Mouse (Mus musculus): ENCODE results near the gene Pbld2. TPM values are rescaled to one million over a fixed set of nuclear protein-coding genes. Genes with fewer than 3 reads are reported as not detected.
A peak's percentile ranks its signal among the peaks of the same experiment; 100 is the strongest.

Pbld2 gene
- polyA plus RNA-seq, 1 experiment = 2.5 TPM

DNA sequence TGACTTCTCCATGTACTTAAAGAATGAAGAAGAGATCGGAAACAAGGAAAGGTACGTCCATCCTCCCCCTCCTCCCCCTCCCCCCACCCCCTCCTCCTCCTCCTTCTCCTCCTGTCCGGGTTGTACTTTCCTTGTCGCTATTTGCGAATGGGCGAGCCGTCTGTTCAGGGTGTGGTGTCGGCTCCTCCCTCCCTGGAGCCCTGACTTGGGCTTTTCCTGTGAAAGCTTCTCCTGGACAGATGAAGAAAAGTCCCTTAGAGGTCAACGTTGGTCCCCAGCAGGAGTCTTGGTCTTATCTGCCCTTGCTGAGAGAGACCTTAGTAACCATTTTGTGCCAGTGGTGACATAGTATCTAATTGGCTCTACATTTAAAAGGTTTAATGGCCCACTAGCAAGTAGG is 30.1 kb upstream of the Pbld2 start:
- H3K4me3 ChIP-seq (replicated peaks; ENCODE audit: insufficient read depth, low read depth, low read length) = no peak overlapping the region
- no peak for DNase-seq
- H3K4me1 ChIP-seq (ENCODE audit: control insufficient read depth, insufficient read depth, low read length) = peaks cover 4% of the 10 kb centered on the region; the same call in 1 of the 2 replicates
- no peak overlapping the region for H3K27ac ChIP-seq (ENCODE audit: insufficient read depth, low read length)
- no peak for TF ChIP-seq CTCF (IDR thresholded peaks at IDR 0.05; ENCODE audit: borderline replicate concordance, insufficient read depth, low read depth, low read length)
- H3K27me3 ChIP-seq (ENCODE audit: control insufficient read depth, insufficient read depth, low read length) = no peaks in the 10 kb centered on the region
- 57% methylated on average over 7 of the region's 9 CpGs for WGBS

DNA sequence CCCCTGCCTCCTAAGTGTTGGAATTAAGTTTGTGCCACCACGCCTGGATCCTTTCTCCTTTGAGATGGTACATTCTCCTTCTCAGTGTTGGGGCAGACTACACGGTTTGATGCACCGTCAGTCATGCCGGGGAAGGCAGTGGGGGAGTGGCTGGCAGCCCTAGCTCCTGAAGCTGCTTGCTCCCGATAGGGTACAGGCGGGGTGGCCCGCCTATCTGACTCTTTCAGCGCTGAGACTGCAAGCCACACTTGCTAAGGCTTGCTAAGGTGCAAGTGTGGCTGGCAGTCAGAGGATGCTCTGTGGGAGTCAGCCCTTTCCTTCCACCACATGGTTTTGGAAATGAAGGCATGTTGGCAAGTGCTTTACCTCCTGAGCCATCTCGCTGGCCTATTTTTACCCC is 23.5 kb upstream of the Pbld2 start:
- TF ChIP-seq POLR2A (IDR thresholded peaks at IDR 0.05; ENCODE audit: borderline replicate concordance, insufficient read depth, low read length) = no peak
- no peak for TF ChIP-seq CTCF (IDR thresholded peaks at IDR 0.05; ENCODE audit: borderline replicate concordance, insufficient read depth, low read depth, low read length)
- H3K4me3 ChIP-seq (replicated peaks; ENCODE audit: insufficient read depth, low read depth, low read length) = no peak overlapping the region
- peak in 1 of 2 experiments; percentile 19 for DNase-seq
- WGBS = 27% methylated on average over 9 of the region's 9 CpGs
- no peak overlapping the region for H3K27ac ChIP-seq (ENCODE audit: insufficient read depth, low read length)
- H3K27me3 ChIP-seq (ENCODE audit: control insufficient read depth, insufficient read depth, low read length) = no peaks in the 10 kb centered on the region
- 0 out of 2 replicates have a peak, but pooled peaks cover 4% of the 10 kb centered on the region for H3K4me1 ChIP-seq (ENCODE audit: control insufficient read depth, insufficient read depth, low read length)

- H3K27ac ChIP-seq (ENCODE audit: insufficient read depth, low read length) = no peak overlapping the region
- TF ChIP-seq POLR2A (IDR thresholded peaks at IDR 0.05; ENCODE audit: borderline replicate concordance, insufficient read depth, low read length) = no peak
- H3K4me3 ChIP-seq (replicated peaks; ENCODE audit: insufficient read depth, low read depth, low read length) = no peak overlapping the region
- 0 out of 2 replicates have a peak, but pooled peaks cover 4% of the 10 kb centered on the region for H3K4me1 ChIP-seq (ENCODE audit: control insufficient read depth, insufficient read depth, low read length)
- no peak for DNase-seq
- no peaks in the 10 kb centered on the region for H3K27me3 ChIP-seq (ENCODE audit: control insufficient read depth, insufficient read depth, low read length)
- 88% methylated on average over 9 of the region's 9 CpGs for whole genome bisulfite sequencing
Measured at GRCm38 (mm10) chr10:63003252-63003651, 20.9 kb upstream of the Pbld2 start.

DNA sequence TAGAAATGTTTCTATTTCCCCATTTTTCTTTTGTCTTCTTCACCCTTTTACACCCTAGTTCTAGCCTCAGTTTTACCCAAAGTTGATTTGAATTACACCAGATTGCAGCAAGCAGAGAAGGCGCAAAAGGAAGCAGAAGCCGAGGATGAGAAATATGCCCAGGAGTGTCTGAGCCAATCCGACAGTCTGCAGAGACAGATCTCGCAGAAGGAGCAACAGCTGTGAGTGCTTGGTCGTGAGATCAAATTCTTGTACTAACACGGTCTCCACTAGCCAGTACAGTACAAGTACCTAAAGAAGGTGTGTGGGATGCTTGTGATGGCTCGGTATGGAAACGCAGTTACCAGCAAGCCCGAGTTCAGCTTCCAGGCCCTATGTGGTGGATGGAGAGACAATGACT is 19.6 kb upstream of the Pbld2 start:
- TF ChIP-seq CTCF (IDR thresholded peaks at IDR 0.05; ENCODE audit: borderline replicate concordance, insufficient read depth, low read depth, low read length) = no peak
- no peak for TF ChIP-seq POLR2A (IDR thresholded peaks at IDR 0.05; ENCODE audit: borderline replicate concordance, insufficient read depth, low read length)
- DNase-seq = no peak
- WGBS = 82% methylated on average over 9 of the region's 9 CpGs
- Histone ChIP-seq H3K27ac (ENCODE audit: insufficient read depth, low read length) (no peak overlapping the region), H3K27me3 (ENCODE audit: control insufficient read depth, insufficient read depth, low read length) (no peaks in the 10 kb centered on the region), H3K4me3 (replicated peaks; ENCODE audit: insufficient read depth, low read depth, low read length) (no peak overlapping the region), H3K4me1 (ENCODE audit: control insufficient read depth, insufficient read depth, low read length) (0 out of 2 replicates have a peak, but pooled peaks cover 4% of the 10 kb centered on the region)

DNA sequence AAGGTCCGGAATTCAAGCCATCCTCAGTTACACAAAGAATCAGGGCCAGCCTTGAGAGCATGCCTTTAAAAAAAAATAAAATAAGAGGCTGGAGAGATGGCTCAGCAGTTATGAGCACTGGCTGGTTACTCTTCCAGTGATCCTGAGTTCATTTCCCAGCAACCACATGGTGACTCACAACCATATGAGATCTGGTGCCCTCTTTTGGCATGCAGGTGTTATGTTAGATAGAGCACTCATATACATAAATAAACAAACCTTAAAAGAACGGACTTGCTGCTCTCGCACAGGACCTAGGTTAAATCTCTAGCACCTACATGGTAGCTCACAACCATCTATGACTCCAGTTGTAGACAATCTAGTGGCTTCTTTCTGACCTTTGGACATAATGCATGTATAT is 15.9 kb upstream of the Pbld2 start:
- no peak overlapping the region for H3K27ac ChIP-seq (ENCODE audit: insufficient read depth, low read length)
- H3K27me3 ChIP-seq (ENCODE audit: control insufficient read depth, insufficient read depth, low read length) = no peaks in the 10 kb centered on the region
- DNase-seq = no peak
- WGBS = 61% methylated on average over 3 of the region's 3 CpGs
- TF ChIP-seq POLR2A (IDR thresholded peaks at IDR 0.05; ENCODE audit: borderline replicate concordance, insufficient read depth, low read length) (no peak), CTCF (IDR thresholded peaks at IDR 0.05; ENCODE audit: borderline replicate concordance, insufficient read depth, low read depth, low read length) (no peak)
- no peaks in the 10 kb centered on the region for H3K4me1 ChIP-seq (ENCODE audit: control insufficient read depth, insufficient read depth, low read length)
- no peak overlapping the region for H3K4me3 ChIP-seq (replicated peaks; ENCODE audit: insufficient read depth, low read depth, low read length)

DNA sequence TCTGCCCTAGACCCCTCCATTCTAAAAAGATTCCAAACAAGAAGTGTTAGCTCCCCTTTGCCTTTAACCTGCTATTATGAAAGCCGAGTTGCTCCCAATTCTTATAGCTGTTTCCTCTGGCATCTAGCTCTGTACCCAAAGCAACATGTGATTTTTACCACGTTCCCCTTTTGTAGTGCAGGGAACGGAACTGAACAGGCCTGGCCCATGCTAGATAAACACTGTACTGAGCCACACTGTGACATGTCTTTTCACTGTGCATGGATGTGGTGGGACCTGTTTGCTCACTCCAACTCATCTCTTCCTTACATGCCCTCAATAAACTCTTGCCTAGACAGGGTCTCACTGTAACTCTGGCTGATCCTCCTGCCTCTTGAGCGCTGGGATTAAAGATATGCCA is 13.8 kb upstream of the Pbld2 start:
- no peak for DNase-seq
- Histone ChIP-seq H3K4me1 (ENCODE audit: control insufficient read depth, insufficient read depth, low read length) (no peaks in the 10 kb centered on the region), H3K27me3 (ENCODE audit: control insufficient read depth, insufficient read depth, low read length) (no peaks in the 10 kb centered on the region), H3K4me3 (replicated peaks; ENCODE audit: insufficient read depth, low read depth, low read length) (no peak overlapping the region), H3K27ac (ENCODE audit: insufficient read depth, low read length) (no peak overlapping the region)
- TF ChIP-seq CTCF (IDR thresholded peaks at IDR 0.05; ENCODE audit: borderline replicate concordance, insufficient read depth, low read depth, low read length) (no peak), POLR2A (IDR thresholded peaks at IDR 0.05; ENCODE audit: borderline replicate concordance, insufficient read depth, low read length) (no peak)
- WGBS = 78% methylated on average over 4 of the region's 4 CpGs

- TF ChIP-seq POLR2A (IDR thresholded peaks at IDR 0.05; ENCODE audit: borderline replicate concordance, insufficient read depth, low read length) (no peak), CTCF (IDR thresholded peaks at IDR 0.05; ENCODE audit: borderline replicate concordance, insufficient read depth, low read depth, low read length) (no peak; the same call in 1 of the 2 replicates)
- no peaks in the 10 kb centered on the region for H3K27me3 ChIP-seq (ENCODE audit: control insufficient read depth, insufficient read depth, low read length)
- H3K4me1 ChIP-seq (ENCODE audit: control insufficient read depth, insufficient read depth, low read length) = no peaks in the 10 kb centered on the region
- 54% methylated on average over 6 of the region's 6 CpGs for WGBS
- no peak overlapping the region for H3K4me3 ChIP-seq (replicated peaks; ENCODE audit: insufficient read depth, low read depth, low read length)
- peak; percentile 45 to 58 for DNase-seq
- no peak overlapping the region for H3K27ac ChIP-seq (ENCODE audit: insufficient read depth, low read length)
Measured at GRCm38 (mm10) chr10:63011556-63011955, 12.6 kb upstream of the Pbld2 start.

DNA sequence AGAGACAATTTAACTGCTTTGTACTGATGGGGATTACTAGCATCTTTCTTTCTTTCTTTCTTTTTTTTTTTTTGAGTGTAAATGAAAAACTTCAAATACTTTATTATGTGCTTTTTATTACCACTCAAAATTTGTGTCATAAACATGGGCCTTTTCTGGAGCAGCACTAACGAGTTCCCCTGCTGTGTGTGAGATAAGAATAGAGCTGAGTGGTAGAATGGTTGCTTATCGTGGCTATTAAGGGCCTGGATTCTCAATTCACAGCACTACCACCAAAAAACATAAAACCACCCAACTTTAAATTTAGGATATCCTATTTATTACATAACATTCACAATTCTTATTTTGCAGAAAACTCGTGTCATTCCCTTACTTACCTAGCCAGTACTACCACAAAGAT is 10.6 kb upstream of the Pbld2 start:
- Histone ChIP-seq H3K4me3 (replicated peaks; ENCODE audit: insufficient read depth, low read depth, low read length) (no peak overlapping the region), H3K4me1 (ENCODE audit: control insufficient read depth, insufficient read depth, low read length) (no peaks in the 10 kb centered on the region), H3K27me3 (ENCODE audit: control insufficient read depth, insufficient read depth, low read length) (no peaks in the 10 kb centered on the region), H3K27ac (ENCODE audit: insufficient read depth, low read length) (no peak overlapping the region)
- no peak for DNase-seq
- WGBS = 32% methylated on average over 3 of the region's 3 CpGs
- TF ChIP-seq POLR2A (IDR thresholded peaks at IDR 0.05; ENCODE audit: borderline replicate concordance, insufficient read depth, low read length) = no peak
- no peak for TF ChIP-seq CTCF (IDR thresholded peaks at IDR 0.05; ENCODE audit: borderline replicate concordance, insufficient read depth, low read depth, low read length)
